Comparison of ENCODE assay signal across 8 mouse cellular contexts in the genomic region with DNA sequence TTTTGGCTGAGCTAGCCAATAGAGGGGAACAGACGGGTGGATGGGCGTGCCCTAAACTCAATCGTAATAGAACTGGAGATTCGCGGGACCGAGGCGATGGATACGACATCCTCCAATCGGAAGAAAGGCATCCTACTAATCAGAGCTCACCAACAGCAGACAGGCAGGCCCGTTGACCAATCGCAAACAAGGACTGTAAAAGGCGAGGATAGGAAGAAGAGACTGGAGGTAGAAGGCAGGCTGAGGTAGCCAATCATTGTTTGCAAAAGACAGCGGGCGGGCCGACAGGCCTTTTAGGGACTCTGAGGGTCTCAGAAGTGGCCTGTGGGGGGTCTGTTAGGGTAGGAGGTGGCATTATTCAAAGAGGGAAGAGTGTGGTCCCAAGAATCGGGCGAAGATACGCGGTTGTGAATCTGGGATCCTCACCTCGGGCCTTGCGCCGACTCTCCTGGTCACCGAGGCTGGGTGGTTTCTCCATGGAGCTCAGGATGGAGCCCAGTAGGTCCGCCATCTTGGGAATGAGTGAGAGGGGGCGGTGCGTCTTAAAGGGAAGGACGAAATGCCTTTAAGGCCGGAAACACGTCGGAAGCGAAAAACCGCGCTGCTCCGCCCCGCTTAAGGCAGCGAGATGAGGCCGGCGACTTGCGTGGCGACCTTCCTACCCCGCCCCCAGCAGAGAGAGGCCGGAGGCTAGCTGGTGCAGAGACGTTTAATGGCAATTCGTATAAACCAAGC. TPM values are rescaled to one million over a fixed set of nuclear protein-coding genes. Genes with fewer than 3 reads are reported as not detected.
DNase-seq lines count a peak whose midpoint lies in the region; ATAC-seq lines count a peak whose summit lies in the region.

Gene Spag7, minus strand, starts transcription at position 646 of the 735 bp plus-strand sequence.

- H3K27me3 ChIP-seq in lung, embryonic 16.5 days (ENCODE audit: control insufficient read depth, insufficient read depth, low read depth, low read length), result no peaks in the 10 kb centered on the region

- peak; percentile 88 to 91 for ATAC-seq in hematopoietic stem cell, adult 5-6 weeks (replicated peaks in 1 of 2; ENCODE audit: insufficient read depth in 1 of 2, low FRiP score in 2 of 2, low TSS enrichment in 1 of 2, low read depth in 1 of 2, poor library complexity in 2 of 2, severe bottlenecking in 2 of 2)
- ATAC-seq in lung, embryonic 16.5 days (ENCODE audit: low read depth), result peak; percentile 96

- H3K27ac ChIP-seq in lung, embryonic 16.5 days (ENCODE audit: low read length), result peak within 1 kb of the TSS; percentile 99

- peaks cover 15% of the 10 kb centered on the region; the same call in 1 of the 2 replicates for H3K36me3 ChIP-seq in lung, embryonic 16.5 days (ENCODE audit: control insufficient read depth, insufficient read depth, low read length)

- H3K9me3 ChIP-seq in lung, embryonic 16.5 days (ENCODE audit: control insufficient read depth, low read length), result no peaks in the 10 kb centered on the region

- H3K4me1 ChIP-seq in lung, embryonic 16.5 days (replicated peaks; ENCODE audit: control insufficient read depth, insufficient read depth, low read length), result peaks cover 16% of the 10 kb centered on the region

- under 1% methylated on average over 44 of the region's 44 CpGs for WGBS in lung, embryonic 16.5 days

- H3K9ac ChIP-seq in lung, embryonic 16.5 days (ENCODE audit: low read length), result peak within 1 kb of the TSS; percentile 81

- peak within 1 kb of the TSS; percentile 69 for H3K4me3 ChIP-seq in lung, embryonic 16.5 days (ENCODE audit: low read length)

- peak within 1 kb of the TSS; percentile 87 for H3K4me2 ChIP-seq in lung, embryonic 16.5 days (ENCODE audit: low read depth, low read length)

- peak; percentile 100 for DNase-seq in MEL-GATA-1-ER (ENCODE audit: extremely low read depth, low read depth)
- peak; percentile 96 for DNase-seq in cerebellum, adult 8-10 months
- peak; percentile 99 for DNase-seq in forelimb bud, embryonic 11.5 days (ENCODE audit: low read depth, low spot score)
- peak; percentile 99 for DNase-seq in layer of hippocampus, adult 9-10 months (ENCODE audit: low spot score)
- DNase-seq in ovary, postnatal 10 days (ENCODE audit: low spot score), result peak; percentile 95
- peak; percentile 89 to 96 for DNase-seq in thymus, postnatal 10 days (ENCODE audit: low spot score in 2 of 2)

RNA-seq across cellular contexts. Expression of gene Spag7, which starts in this region (rescaled TPM):
- total RNA-seq in hematopoietic stem cell, adult 5-6 weeks (2017), result 41.1 and 114 TPM in 2 replicates
- polyA plus RNA-seq in lung, embryonic 16.5 days (2015; fragmentation: Nextera tagmentation; extraction: Ambion mirVana), result 159 and 172 TPM in 2 replicates

Comparison
In these comparisons a context has a peak if more than half of its experiments do, and no peak if none do; other contexts are left out.
1. Peak in every context shown above with its lines: DNase-seq, ATAC-seq, H3K4me3 ChIP-seq and H3K27ac ChIP-seq.